Mouse (Mus musculus) kidney, adult 2 months (tissue): ENCODE measurements around the gene Aebp2.

Source experiments
- CTCF ChIP-seq: fragments of 200-500 bp; conservative IDR thresholded peaks from 2 replicates; pipeline ENCODE4 v1.5.1; 2011; ENCODE audit warnings: low read depth, mild to moderate bottlenecking, control low read depth, low read length, moderate library complexity, mixed read lengths; ENCODE audit not compliant: insufficient read depth, insufficient read length
- POLR2A ChIP-seq: fragments of 200-500 bp; IDR thresholded peaks from one replicate; pipeline ENCODE4 v1.6.1; 2011; ENCODE audit warnings: low read depth, low read length, control low read depth

- TF ChIP-seq CTCF: no peak
- TF ChIP-seq POLR2A: no peak
These were observed 46.3 kb upstream of the Aebp2 start for GRCm38 (mm10) chr6:140576133-140576532.
